Mouse (Mus musculus) skeletal muscle tissue, postnatal 0 days (tissue): ENCODE measurements around the gene Gm5592. TPM values are rescaled to one million over a fixed set of nuclear protein-coding genes. Genes with fewer than 3 reads are reported as not detected.

Experiments used
- polyA plus RNA-seq: library from polyadenylated mRNA; unstranded; fragments of >200 nt; fragmentation: Nextera tagmentation; extraction: Ambion mirVana; gene quantifications from 2 replicates; pipeline ENCODE4 v1.2.1, GENCODE M21; 2015

Gene Gm5592
- polyA plus RNA-seq = not detected in 2 replicates

GRCm38 (mm10) chr7:41153541-41153940 is at the start of gene Gm5592:
Gm5592 (plus strand) TSS chr7:41153841.

Other genes with a start within 250 kb of the Gm5592 start
- gene 4930433I11Rik, start 166.3 kb upstream of the Gm5592 start, polyA plus RNA-seq = not detected in 2 replicates
- gene Gm4884, start 121.1 kb upstream of the Gm5592 start, polyA plus RNA-seq = not detected in 2 replicates
- 7.7 and 8.6 TPM in 2 replicates for gene AI987944, start 239.5 kb downstream of the Gm5592 start, polyA plus RNA-seq